Mouse (Mus musculus): ENCODE data around the gene Usp25. TPM values are rescaled to one million over a fixed set of nuclear protein-coding genes. Genes with fewer than 3 reads are reported as not detected.

The Usp25 gene
- total RNA-seq, 2 experiments from 2014 or later, result 74.3 to 81.9 TPM

DNA sequence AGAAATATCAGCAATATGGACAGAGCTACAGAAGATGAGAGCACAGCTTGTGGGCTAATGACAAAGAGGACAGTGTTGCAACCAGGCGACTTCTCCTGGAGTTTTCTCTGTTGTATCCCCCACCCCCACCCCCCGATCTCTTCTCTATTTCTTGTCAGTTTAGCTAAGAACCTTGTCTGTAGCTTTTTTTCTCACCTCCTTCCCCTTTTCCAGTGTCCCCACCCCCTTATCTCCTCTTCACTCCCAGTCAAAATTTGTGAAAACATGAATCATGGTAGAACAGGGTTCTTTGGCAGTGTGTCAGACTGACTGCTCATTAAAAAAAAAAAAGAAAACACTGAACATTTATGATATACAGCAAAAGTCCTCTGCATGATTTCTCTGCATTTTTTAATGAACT, 16.9 kb downstream of the Usp25 start:
- peak; percentile 51 for ATAC-seq (replicated peaks; ENCODE audit: poor library complexity)

DNA sequence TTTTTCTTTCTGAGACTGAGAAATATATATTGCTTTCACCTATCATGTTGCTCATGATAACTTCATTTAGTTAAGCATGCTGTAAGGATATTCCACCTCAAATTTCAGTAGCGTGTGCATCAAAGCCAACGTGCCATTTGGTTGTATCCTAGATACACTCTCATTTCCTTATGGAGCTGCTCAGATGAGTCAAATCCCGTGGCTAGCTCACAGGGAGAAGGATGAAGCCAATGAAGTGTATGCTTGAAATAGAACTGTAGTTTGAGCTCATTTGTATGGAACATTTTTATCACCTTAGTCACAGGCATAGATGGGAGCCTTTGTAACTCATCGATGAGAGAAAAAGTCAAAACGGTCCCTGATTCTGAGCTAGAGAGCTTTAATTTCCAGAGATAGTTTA, 20.8 kb downstream of the Usp25 start:
- no peak for ATAC-seq (replicated peaks; ENCODE audit: poor library complexity)

DNA sequence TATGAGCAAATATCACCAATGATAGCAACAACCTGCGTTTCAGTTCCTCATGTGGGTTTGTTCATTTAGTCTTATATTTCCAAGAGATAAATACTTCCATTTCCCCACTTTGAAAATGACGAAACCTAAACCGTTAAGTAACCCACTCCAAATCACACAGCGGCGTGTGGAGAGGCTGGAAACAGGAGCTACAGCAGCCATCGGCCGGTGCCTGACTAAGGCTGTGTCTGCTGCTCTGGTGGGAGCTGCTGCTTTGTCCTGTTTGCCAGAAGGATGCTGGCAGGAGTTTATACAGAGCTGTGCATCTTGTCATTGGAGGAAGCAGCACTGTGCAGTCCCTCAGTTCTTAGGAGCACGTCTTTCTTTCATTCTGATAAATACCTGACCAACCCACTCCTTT, 21.2 kb downstream of the Usp25 start:
- peak; percentile 65 for ATAC-seq (replicated peaks; ENCODE audit: poor library complexity)

DNA sequence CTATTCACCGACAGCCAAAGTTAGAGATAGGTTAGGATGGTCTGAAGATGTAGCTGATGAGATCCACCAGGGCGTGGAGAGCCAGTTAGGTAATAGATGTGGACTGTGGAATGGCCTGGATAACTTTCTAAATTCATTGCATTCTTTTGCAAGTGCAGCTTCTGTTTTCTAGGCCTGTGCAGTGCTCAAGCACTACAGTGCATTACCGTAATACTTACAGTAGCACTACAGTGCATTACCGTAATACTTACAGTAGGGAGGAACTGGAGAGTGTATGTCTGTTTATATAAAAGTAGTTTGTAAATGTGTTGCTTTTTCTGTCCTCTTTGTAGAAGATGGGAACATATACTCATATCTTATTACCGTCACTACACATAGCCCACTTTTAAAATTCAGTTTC, 28.1 kb downstream of the Usp25 start:
- ATAC-seq (replicated peaks; ENCODE audit: poor library complexity), result peak; percentile 76

DNA sequence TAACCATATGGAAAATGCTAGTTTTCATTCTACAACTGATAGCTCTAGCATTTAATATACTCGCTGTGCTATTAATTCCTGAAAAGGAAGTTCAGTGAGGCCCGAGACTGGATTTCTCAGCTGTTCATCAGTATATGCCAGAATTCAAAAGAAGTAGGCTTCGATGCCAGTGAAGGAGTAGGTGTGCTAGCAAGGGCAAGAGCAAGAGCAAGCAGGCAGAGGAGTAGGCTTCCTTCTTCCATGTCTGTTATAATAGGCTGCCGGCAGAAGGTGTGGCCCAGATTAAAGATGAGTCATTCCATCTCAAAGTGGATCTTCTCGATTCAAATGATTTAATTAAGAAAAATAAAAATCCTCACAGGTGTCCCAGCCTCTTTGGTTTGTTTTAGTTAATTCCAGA, 30.0 kb downstream of the Usp25 start:
- ATAC-seq (replicated peaks; ENCODE audit: poor library complexity), result no peak

DNA sequence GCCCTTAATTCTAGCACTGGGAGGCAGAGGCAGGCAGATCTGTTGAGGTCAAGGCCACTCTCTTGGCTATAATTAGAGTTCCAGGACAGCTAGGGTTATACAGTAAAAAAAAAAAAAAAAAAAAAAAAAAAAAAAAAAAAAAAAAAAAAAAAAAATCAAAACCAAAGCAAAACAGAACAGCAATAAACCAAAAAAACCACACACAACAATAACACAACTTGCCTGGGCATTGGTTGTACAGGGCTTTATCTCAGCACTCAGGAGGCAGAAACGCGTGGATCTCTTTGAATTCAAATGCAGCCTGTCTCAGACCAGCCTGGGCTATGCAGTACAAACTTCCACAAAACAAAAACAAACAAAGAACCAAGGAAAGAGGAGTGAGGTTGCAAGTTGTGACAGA, 40.7 kb downstream of the Usp25 start:
- no peak for ATAC-seq (replicated peaks; ENCODE audit: poor library complexity)

DNA sequence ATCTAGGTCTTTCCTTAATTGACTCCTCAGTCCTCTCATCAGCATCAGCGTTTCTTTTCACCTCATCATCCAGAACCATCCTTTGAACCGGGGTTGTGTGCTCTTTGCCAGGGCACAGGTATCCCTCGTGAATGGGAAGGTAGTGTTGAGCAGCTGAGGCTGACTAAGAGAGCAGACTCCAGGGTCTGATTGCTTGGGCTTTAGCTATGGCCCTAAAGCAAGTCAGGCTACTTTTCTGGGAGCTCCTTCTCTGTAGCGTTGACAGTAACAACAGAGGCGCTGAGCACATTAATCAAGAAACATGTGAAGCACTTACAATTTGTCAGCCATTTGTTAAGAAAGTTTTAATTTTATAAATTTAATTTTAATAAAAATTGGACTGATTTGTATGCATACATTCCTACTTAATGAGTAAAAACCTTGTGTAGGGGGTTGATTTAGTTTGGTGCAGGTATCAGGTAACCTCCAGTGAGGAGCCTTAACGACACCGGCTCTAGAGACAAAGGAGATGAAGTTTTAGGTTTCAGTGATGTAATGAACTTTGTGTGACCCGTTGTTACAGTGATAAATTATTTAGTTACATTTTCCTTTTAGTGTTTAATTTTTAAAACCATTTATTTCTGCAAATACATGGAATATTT, 42.1 kb downstream of the Usp25 start:
- no peak for ATAC-seq (replicated peaks; ENCODE audit: poor library complexity)

DNA sequence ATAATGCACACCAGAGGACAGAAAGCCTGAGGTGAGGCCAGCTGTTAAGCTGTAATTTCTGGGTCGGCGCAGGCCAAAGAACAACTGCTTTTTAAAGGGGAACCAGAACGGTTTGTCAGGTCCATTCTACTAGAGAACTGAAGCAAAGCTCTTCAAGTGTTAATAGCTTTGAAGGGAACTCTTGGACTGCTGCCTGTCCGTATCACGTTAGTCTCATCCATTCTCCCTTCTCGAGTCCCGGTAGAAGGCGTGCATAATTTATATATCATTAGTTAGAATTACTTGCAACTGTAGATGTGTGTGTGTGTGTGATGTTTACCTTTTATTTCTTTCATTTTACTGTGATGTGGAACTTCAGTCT, 42.6 kb downstream of the Usp25 start:
- no peak for ATAC-seq (replicated peaks; ENCODE audit: poor library complexity)

DNA sequence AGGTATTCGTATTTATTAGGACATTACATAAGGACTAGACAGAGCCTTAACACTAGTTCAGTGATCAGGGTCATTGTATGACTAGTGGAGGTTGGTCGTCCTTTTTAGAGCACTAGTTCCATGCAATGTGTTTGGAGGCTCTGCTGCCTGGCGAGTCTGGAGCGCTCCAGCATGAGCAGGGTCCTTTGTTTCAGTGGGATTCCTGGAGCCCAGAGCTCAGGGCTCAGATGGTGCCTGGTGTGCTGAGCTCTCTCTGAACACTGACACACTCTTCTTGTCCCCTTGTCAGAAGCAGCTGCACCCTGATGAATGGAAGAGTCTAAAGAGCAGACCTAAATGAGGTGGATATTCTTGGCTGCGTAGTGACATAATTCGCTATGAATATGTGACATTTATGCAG, 45.1 kb downstream of the Usp25 start:
- no peak for ATAC-seq (replicated peaks; ENCODE audit: poor library complexity)

DNA sequence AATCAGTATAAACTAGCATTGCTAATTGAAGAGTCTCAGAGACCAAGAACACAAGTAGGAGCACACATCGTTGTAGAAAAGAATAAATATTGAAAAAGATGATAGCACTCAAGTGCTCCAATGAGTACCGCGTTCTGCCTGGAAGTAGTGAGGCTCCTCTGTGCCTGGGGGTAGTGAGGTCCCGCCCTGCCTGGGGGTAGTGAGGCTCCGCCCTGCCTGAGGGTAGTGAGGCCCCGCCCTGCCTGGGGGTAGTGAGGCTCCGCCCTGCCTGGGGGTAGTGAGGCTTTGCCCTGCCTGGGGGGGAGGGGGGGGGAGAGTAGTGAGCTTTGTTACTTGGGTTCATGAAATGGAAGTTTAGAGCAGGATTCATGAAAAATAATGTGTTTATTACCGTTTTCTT, 46.7 kb downstream of the Usp25 start:
- ATAC-seq (replicated peaks; ENCODE audit: poor library complexity), result peak; percentile 92

DNA sequence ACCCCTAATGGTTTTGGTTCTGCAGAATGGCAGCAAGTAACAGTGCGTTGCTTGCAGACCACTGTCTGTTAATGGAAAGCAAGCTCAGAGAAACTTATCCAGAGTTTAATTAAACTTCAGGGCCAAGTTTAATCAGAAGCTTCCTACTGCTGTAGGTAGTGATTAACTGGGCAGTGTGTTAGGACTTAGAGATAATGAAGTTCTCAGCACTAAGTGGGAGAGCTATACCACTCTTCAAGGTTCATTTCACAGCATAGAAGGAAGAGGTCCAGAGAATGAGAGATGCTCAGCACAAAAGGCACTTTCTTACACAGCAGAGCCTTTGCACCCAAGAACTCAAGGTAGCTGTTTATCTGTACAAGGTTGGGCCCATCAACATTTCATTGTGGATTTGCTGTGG, 50.4 kb downstream of the Usp25 start:
- ATAC-seq (replicated peaks; ENCODE audit: poor library complexity), result no peak

DNA sequence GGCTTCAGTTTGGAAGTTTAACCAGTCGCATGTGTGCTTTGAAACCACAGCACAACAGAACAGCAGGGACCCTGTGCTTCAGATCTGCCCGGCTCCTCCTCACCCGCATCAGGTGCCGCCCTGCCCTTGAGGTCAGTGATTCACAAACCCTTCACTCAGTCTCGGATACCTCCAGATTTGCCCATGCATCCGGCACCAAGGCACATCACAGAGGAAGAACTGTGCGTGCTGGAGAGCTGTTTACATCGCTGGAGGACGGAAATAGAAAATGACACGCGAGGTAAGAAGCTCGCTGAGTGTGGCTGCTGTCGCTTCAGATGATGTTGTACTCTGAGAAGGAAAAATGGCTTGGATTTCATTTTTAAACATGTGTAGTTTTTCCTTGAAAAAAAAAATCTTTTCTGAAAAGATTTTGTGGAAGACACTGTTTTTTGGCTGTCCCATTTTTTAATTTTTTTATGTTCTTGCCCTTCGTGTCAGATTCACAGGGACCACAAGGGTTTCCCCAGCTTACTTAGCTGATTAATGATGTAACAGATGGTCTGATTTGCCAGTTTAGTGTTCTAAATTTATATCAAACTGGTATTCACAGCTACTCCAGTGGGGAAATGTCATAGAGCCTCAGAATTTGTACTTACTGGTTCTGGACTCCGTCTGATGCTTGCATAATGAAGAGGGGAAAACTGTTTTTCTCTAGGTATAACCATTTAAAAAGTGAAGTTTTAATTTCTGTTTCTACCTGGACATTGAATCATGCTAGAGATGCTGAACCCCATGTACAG, 63.6 kb downstream of the Usp25 start:
- no peak for ATAC-seq (replicated peaks; ENCODE audit: poor library complexity)

DNA sequence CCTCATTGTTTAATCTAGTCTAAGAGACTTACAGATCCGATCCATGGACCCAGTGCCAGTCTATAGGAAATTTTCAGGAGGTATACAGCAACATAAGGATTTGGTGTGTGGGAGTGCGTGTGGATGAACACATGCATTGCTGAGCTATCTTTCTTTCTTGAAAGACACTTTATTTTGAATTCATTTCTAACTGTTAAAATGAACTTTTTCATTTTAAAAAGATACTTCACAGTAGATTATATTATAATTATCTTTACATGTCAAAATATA, 64.2 kb downstream of the Usp25 start:
- ATAC-seq (replicated peaks; ENCODE audit: poor library complexity), result no peak

DNA sequence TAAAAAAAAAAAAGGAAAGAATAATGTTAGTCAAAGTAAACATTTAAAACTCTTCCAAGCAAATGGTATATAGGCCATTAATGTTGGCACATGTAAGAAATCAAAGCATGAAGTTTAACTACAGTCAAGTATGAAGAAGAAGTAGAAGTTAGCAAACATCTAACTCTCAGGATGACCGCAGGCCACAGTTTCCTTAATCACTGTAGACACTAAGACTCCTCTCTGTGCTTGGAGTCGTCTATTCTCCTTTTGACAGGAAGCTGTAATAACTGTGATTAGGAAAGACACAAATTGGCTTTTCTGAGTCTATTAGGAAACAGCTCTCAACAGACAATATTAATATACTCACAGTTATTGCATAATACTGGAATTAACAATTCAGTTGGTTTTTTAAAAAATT, 70.6 kb downstream of the Usp25 start:
- peak; percentile 99 for ATAC-seq (replicated peaks; ENCODE audit: poor library complexity)

DNA sequence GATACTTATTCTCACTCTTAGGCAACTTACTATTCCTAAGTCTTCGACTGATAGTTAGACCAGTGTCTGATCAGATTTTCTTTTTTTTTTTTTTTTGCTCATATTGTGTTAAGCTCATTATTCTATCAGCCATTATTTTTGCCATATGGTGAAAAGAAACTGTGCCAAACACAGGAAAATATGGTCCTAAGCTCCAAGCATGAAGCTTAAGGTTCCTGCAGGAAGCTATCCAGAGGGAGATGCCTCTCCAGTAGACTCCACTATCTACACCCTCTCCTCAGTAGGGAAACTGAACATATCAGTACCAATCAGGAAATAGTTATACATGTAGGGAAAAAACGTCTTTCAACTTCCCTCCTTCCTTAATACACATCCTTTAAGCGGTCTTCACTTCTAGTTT, 76.3 kb downstream of the Usp25 start:
- no peak for ATAC-seq (replicated peaks; ENCODE audit: poor library complexity)

DNA sequence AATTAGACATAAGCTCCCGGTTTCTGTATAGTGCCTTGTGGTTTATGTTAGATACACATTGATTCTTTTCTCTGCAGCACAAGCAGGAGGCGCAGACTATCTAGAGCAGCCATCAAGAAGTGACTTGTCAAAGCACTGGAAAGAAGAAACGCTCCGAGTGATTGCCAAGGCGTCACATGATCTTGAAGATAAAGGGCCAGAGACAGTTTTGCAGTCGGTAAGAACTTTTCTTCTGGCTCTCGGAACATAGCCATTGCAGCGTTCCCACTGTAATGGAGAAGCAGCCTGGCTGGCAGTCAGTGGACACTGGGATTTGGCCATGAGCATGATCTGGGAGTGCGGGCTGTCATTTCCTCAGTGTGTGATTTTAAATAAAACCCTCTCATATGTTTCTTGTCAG, 80.0 kb downstream of the Usp25 start:
- ATAC-seq (replicated peaks; ENCODE audit: poor library complexity), result no peak

DNA sequence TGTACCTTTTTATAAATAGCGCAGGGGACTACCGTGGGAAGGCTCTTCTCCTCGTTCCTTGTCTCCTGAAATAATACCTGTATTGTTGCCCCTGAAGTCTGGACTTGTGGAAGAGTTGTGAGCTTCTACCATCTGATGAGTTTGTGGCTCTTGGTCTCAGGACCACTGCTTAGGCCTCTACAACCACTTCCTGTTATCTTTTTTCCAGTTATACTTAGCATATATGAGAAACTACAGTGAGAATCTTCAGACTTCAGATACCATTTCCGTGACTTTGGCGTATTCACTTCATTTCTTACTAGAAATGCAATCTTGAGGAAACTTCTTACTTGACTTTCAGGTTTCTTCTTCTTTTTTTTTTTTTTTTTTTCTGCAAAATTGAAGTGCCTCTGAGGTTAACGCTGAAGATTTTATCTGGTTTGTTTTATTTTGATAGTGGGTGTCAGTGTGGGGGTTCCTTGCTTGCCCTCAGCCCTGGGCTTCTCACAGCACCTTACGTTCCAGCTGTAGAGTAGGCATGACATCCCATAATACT, 81.6 kb downstream of the Usp25 start:
- no peak for ATAC-seq (replicated peaks; ENCODE audit: poor library complexity)

DNA sequence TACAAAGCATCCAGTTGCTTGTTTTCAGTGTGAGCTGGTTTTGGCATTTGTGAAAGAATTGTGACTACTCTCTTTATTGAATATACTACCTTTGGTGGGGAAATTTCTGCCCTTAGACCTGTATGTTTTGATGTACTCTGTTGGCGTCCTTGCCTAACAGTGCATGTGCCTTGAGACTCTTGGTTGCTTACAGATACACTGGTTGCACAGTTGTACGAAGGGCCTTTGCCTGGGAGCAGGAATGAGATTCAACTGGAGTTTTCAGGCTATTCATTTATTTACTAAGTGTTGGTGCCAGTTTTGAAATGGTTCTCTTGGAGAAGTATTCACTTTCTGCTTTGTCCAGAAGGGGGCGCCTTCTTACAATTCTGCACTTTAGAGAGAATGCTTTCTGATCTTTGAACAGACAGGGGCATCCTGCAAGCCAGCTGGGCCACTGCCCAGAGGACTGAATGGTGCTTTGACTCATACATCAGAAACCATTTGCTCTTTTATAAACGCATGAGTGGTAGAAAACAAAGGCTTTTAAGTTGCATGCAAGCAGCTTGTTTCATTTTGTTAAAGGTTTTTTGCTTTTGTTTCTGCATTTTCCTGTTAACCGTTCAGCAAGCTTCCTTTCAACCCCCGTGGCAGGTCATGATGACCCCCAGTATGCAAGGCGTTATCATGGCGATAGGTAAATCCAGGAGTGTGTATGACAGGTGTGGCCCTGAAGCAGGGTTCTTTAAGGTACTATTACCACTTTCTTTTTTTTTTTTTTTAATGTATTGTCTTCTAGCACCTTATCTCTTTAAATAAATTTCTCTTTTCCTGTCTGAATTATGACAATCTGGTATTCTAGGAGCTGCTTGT, 85.7 kb downstream of the Usp25 start:
- ATAC-seq (replicated peaks; ENCODE audit: poor library complexity), result peak; percentile 80

DNA sequence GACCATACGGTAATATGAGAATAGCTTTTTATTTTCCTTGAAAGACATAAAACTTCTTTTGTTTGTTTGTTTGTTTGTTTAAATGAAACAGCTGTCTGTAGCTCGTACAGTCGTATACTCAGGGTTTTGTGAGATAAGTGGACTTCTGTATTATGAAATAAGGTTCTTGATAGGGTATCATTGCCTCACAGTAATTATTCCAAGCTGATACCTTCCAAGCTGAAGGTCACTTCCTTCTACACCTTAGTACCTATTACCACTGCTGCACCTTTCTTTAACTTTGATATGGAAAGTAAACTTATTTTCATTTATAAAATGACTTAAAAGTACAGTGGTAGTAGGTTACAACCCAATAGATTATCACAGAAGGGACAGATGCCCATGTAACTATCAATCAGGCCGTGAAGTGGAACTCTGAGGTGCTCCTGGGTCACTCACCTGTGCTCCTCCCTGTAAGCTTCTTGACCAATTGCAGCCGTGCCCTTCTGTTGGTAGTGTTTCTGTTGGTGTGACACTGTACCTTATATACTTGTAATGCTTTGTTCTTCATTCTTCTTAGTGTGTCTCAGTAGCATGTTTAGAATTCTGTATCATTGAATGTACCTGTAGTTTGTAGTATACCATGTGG, 90.2 kb downstream of the Usp25 start:
- ATAC-seq (replicated peaks; ENCODE audit: poor library complexity), result no peak

DNA sequence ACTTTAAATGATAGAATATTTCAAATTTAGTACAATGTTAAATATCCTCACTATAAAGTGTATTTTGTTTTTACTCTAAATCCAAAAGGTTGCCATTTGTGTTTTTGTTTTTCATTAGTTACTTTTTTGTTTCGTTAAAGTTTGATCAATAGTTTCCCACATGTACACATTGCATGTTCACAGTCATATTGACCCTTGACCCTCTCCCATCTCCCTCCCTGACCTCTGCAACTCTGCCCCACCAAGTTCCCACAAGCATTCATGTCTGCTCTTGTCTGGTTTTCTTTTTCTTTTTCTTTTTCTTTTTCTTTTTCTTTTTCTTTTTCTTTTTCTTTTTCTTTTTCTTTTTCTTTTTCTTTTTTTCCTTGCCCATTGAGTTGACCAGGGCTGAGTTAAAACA, 97.8 kb downstream of the Usp25 start:
- ATAC-seq (replicated peaks; ENCODE audit: poor library complexity), result no peak

DNA sequence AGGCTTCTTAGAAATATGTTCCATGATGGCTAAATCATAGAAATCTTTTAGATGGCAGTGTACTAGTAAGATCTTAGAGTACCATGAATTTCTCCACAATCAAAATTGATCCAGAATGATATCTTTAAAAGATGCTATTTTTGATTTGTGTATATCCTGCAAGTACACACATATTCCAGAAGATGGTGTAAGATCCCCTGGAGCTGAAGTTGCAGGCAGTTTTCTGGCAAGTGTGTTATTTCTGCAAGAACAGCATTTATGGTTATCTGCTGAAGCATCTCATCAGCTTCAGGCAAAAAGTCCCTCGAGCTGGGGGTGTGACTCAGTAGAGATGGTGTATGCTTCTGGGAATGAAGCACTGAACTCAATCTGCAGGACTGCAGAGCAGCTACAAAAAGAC, 112.4 kb downstream of the Usp25 start:
- ATAC-seq (replicated peaks; ENCODE audit: poor library complexity), result no peak

DNA sequence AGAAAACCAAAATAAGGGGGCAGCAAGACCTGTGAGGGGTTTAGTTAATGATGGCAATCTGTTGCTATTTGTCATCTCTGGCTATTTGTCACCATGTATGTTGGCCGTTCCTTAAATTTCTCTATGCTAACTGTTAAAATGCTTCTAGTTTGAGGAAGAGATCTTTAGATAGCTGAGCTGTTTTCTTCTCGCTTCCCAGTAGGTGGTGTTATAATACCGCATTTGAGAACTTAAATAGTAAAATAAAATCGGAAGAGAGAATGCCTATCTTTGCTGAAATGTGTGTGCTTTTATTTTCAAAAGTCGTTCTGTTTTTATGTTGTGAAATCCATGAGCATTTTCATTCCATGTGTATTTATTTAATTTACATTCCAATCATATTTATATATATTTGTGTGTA, 115.2 kb downstream of the Usp25 start:
- peak; percentile 90 for ATAC-seq (replicated peaks; ENCODE audit: poor library complexity)

Data from megakaryocyte progenitor cell, adult 5-6 weeks (primary cell).